Mouse (Mus musculus): ENCODE measurements at regions not wholly inside any gene's neighbourhood (a gene's known extent, or its start where the extent isn't known, plus 50 kb on each side); places are given as distances from the start of the nearest gene placed in this dataset.

DNA sequence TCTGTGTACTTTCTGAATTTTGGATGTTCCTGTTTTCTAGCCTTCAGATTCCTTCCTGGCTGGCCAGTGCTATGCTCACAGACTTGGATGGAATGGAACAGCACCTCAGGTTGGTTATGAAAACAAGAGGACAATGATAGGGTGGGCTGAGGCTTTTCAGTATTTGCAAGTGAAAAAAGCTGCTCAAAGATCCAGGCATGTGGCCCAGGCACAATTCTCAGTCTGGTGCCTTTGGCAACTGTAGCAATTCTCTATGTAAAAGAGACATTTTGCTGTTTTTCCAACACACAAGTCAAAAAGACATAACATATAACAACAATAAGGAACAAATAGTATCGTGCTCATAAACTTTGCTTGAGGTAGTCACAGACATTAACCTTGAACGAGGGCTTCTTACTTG lies 363.4 kb upstream of the Pik3r1 start:
- no peak for DNase-seq (ENCODE audit: low spot score in 2 of 2)

DNA sequence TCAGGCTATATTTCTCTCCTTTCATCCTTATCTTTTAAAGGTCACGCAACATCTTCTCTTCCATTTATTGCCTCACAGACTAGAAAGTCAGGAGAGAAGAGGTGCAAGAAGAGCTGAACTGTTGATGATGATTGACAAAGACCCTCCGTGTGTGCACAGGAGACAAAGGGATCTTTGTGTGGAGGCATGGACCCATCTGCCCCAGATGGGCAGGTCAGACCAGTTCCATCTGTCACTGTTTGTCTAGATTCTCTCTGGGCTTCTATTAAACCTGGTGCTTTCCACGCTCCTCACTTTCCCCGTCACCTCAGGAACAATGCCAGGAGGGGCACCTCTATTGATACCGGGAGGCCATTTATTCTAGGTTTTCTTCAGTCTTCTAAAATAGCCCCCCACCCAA lies 364.1 kb upstream of the Pik3r1 start:
- DNase-seq (ENCODE audit: low spot score in 2 of 2), result no peak

DNA sequence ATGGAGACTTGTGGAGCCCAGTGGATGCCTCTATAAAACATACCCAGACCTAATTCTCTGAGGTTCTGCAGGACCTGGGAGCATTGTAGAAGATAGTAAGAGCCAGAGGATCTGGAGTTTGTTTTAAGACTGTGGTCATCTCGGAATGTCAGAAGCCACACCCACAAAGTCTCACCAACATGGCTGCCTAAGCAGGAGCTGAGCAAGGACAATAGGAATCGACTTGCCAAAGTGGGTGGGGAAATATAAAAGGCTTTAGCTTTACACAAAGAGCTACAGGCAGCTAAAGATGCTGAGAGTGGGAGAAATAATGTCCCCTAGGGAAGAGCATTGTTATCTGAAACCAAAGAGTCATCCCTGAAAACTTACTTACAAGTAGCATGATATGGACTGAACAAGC lies 364.7 kb upstream of the Pik3r1 start:
- DNase-seq (ENCODE audit: low spot score in 2 of 2), result no peak

DNA sequence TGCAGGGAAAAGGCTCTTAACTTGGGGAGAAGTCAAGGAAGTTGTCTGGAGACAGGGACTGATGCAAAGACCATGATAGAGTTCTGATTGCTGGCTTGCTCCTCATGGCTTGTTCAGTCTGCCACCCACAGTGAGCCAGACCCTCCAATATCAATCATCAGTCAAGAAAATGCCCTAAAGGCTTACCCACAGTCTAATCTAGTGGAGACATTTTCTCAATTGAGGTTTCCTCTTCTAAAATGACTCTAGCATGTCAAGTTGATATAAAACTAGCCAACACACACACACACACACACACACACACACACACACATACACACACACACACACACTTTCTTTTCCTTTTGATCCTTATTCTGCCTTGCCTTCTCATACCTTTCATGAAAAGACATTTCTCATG lies 367.2 kb upstream of the Pik3r1 start:
- DNase-seq (ENCODE audit: low spot score in 2 of 2), result no peak

DNA sequence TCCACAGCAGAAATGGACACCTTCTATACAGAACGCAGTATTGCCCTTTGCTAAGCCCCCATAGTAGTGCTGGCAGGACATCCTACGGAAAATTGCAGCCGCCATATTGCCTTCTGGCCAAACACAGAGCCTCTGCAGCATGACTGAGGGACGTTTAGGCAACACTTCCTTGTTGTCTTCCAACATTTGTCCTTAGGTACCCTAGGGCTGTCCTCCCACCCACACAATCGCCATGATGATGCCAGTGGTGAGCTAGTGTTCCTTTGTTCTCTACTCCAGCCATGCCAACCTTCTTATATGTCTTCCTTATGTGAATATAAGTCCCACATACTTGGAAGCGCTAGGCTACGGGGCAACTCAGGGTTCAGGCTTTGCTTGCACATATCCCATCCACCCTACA lies 375.0 kb upstream of the Pik3r1 start:
- DNase-seq (ENCODE audit: low spot score in 2 of 2), result no peak

DNA sequence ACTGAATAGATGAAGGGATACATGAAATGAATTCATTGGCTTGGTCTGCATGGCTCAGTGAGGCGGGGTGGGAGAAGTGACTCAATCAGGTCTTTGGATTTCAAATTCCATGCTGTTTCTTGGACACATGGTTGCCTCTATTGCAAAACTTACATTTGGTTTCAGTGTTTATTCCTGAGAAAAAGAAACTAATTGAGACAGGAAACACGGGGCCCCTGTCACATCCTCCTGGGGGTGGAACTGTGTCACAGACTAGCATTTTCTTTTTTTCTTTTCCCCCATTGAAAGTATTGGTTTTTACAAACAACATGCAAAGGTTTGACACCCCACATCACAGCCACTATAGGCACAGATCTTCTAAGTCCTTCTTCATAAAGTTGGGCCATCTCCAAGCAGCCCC lies 375.8 kb upstream of the Pik3r1 start:
- DNase-seq (ENCODE audit: low spot score in 2 of 2), result peak in 1 of 2 experiments; percentile 9

DNA sequence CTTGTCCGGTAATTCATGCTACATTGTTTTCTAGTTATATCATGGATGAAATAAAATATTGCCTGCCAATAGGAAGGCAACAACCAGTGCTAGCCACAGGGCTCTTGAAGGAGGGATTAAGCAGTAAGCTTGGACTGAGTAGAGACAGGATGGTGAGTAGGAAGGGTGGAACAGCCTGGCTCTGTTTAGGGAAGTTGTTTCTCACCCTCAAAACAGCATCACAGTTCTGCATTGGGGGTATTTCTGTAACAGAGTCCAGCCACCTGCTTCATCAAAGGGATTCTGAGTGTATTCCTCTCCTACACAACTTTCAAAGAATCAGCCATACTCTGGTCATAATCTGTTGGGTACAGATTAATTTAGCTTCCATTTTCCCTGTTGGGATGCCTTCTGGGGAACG lies 380.0 kb upstream of the Pik3r1 start:
- DNase-seq (ENCODE audit: low spot score in 2 of 2), result no peak

DNA sequence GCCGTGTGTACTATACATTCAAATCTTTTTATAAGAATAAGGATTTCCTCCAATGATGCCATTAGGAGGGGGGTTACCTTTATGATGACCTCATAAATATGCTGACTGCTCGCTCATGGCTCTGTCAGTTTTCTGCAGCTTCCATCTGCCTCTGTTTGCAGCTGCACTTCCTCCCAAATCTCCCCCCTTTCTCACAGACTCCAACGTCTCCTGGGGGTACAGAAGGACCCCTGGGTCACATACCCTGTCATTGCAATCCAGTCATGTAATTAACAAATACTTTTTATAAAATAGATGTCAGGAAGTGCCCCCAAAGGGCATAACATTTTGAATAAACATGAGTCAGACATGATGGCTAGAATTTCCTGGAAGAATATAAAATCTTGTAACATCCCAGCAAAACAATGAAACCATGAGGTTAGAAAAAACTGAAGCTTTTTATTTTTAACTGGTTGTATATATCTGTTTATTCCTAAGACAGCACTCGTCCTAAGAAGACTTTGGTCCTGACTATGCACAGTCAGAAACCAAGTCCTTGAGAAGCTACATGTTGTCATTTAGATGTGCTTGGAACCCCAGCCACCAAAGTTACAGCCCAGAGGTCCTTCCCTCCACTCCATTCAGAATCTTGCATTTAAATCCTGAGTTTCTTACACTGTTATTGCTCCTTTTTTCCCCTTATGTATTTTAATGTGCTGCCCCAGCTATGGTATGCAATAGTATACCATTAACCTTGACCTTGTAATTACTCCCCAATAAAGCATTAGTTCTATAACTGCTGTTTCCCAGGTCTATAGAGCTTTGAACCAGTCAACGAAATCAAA lies 386.0 kb upstream of the Pik3r1 start:
- DNase-seq (ENCODE audit: low spot score in 2 of 2), result no peak

DNA sequence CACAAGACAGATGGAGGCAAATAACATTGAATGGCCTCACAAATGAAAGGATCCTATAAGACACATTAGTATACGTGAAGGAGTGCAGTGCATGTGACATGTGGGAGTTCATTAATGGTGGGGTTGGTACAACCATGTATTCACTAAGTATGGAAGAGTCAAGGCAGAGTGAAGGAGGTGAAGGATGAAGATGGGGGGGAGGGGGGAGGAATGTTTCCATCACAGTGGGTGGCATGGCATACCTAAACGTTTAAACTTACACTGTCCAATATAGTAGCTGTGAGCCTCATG lies 386.5 kb upstream of the Pik3r1 start:
- DNase-seq (ENCODE audit: low spot score in 2 of 2), result no peak

DNA sequence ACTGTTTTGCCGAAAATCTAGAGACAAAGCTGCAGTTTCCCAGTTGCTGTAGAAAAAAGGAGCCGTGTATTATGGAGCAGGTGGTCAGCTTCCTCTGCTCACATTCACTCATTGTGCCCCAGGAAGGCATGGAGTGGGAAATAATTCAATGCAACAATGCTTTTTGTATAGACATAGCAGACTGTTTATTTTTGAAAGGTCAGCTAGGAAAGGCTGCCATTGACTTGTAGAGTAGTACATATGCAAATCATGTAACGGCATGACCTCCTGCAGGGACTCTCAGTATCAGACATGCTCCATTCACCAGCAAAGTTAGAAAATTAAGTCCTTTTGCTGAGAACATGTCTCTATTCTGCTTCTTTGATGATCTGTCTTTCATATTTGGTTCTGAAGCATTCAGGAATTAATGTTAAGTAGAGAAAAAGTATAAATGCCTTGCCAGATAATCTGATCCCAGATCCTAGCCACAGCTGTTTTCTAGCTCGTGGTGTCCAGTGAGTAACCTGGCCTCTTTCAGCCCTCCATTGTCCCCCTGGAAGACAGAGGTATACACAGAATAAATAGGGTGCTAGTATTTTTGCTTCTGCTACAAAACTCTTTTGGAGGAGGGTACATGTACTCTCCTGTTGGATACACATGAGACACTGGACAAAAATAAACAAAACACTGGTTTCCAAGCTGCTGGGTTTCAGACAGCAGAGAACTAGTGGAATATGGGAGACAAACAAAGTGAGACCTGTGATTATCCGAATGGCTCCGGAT lies 389.5 kb upstream of the Pik3r1 start:
- no peak for DNase-seq (ENCODE audit: low spot score in 2 of 2)

DNA sequence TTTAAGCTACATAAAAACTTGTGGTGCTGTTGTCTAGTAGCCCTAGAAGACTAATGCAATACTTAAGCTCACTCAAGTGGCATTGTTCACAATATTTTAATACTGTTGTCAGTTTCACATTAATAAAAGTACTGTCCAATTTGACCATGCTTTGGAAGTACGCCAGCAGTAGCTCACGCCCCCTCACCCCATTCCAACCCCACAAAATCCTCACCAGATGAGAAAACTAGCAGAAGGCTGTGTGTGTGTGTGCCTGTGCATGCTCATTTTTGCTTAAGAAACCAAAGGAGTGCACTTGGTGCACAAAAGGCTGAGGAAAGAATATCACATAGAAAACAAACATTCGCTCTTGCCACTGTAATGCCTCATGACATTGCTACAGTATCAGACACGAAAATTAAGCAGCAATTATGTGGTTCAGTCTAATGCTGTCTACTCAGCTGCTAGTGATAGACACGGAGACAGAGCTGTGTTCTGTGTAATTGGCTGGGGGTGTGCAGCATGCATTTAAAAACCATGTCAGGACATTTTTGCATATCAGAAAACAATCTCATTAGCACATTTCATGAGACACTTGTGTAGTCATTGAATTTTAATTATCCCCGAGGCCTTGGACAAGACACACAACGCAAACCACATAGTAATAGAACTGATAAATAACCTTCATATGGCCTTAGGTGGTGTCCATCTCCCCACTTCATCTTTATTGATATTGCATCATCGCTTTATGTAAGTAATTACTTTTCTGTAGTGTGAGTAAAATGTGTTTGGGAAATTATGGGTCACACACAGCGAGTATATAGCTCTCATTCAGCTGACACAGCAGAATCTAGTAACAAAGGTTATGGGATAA lies 405.6 kb upstream of the Pik3r1 start:
- DNase-seq (ENCODE audit: low spot score in 2 of 2), result no peak

DNA sequence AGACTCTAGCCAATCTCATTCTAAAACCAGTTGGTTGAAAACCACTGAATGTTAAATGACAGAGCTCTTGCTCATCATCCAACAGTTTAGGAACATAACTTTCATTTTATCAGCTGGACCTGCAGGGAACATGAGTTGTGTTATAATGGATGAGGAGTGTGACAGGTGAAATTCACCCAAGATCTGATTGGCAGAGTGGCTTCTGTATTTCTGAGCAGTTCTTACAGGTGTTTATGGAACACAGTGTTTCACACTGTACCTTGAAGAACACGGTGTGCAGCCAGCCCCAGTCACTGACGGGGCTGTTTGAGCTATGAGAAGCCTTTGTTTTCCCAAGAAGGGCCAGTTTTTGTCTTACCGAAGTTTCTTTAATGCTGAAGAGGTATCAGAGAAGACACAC lies 406.4 kb upstream of the Pik3r1 start:
- DNase-seq (ENCODE audit: low spot score in 2 of 2), result no peak

DNA sequence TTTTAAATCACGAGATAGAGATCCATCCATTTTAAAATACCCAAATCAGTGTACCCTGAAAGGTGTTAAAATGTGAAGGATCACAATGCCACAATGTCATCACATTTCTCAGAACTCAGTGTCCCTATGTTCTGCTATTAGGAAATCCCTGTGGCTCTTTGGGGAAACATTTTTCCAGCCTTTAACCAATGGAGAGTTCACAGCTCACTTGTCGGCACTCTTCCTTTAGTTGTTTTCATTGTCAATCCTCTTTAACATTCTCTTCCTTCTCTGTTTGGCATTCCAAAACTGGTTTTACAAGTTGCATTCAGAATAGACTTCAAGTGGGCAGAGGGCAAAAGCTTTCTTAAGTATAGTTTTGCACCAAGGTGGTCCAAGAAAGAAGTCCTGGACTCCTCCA lies 406.9 kb upstream of the Pik3r1 start:
- DNase-seq (ENCODE audit: low spot score in 2 of 2), result no peak

DNA sequence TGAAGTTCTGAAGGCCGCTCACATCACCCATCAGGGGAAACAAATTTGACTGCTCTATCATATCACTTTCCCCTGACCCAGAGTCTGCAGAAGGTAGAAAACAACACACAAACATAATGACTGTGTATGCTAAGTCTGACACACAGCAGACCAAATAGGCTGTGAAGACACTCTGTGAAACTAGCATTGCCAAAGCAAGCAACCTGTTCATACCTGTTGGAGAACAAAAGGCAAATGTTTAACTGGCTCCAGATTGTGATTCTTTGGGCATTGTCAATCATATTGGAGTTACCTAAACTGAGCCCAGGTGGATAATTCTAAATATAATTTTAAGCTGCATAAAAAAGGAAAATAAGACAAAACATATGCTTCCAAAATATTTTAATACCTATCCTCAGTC lies 407.4 kb upstream of the Pik3r1 start:
- DNase-seq (ENCODE audit: low spot score in 2 of 2), result no peak

DNA sequence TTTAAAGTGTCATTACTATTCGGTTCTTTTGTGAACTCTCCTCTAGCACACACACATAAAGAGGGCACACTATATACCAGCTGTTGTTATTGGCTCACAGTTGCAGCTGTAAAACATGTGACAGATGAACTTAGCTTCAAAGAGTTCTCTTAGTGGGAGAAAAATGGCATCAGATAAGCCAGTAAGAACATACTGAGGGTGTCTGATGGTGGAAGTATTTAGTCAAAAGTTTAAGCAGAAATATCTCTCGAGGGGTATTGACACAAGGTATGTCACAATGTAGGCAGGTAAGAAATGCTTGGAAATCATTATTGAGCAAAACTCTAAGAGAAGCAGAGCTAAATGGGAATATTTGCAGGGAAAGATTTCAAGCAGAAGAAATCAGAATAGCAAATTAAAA lies 408.4 kb upstream of the Pik3r1 start:
- no peak for DNase-seq (ENCODE audit: low spot score in 2 of 2)

DNA sequence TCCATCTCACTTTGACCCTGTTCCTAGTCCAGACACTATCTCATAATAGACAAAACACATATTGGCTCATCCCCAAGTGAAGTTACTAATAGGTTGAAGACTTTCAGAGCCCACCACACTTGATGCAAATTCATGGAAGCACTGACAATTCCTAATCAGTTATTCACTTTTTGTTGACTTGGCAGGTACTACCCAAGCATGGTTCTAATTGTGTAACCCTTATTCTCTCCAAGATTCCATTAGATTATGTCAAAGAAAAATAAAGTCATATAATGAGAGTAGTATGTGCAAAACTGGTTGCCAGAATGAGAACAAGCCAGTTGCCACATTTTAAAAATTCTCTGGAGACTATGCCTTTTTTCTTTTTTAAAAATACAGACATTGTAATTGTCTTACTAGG lies 426.7 kb upstream of the Pik3r1 start:
- DNase-seq (ENCODE audit: low spot score in 2 of 2), result no peak

DNA sequence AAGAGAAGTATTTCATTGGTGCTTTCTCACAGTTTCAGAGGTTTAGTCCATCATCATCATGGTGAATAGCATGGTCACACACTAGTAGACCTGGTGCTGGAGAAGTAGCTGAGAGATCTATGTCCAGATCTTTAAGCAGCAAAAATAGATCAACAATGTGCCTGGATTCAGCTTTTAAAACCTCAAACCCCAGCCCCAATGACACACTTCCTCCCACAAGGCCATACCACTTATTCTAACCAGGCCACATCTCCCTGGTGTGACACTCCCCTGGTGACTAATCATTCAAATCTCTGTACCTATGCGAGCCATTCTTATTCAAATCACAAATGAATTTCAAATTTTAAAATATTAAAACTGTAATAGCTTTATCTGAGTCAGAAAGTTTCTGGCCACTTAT lies 434.3 kb upstream of the Pik3r1 start:
- DNase-seq (ENCODE audit: low spot score in 2 of 2), result no peak

DNA sequence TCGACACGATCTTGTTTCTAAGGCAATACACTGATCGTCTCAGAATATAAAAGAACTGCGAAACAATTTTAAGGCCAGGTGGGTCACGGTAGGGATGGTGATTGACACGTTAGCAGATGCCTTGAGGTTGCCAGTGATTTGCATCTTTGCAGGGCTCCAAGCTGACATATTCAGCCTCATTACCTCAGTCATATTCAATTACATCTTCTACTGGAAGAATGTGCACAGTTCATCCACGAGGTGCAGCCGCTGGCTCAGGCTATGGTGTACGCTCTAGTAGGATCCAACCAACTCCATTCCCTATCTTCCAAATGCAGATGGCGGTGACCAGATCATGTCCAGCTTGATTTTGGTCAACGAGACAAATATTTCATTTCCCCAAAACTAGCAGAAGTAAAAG lies 450.5 kb upstream of the Pik3r1 start:
- DNase-seq (ENCODE audit: low spot score in 2 of 2), result no peak

DNA sequence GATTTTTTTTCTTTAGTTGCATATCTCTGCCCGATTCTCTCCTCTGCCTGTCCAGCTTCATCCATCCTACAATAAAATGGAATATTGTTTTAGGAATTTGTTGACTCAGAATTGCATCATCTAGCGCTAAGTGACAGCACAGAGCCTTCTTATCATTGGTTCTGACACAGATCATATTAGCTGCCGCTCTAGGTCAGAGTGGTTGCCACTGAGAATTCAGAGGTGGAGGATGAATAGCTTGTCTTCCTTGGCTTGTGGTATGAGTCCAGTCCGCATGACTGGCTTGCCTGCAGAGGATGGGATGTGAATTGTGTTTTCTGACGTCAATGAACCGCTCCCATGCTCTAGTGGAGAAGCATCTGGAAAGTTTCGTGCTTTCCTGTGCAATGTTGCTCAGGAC lies 462.3 kb upstream of the Cd180 start:
- DNase-seq (ENCODE audit: low spot score in 2 of 2), result no peak

DNA sequence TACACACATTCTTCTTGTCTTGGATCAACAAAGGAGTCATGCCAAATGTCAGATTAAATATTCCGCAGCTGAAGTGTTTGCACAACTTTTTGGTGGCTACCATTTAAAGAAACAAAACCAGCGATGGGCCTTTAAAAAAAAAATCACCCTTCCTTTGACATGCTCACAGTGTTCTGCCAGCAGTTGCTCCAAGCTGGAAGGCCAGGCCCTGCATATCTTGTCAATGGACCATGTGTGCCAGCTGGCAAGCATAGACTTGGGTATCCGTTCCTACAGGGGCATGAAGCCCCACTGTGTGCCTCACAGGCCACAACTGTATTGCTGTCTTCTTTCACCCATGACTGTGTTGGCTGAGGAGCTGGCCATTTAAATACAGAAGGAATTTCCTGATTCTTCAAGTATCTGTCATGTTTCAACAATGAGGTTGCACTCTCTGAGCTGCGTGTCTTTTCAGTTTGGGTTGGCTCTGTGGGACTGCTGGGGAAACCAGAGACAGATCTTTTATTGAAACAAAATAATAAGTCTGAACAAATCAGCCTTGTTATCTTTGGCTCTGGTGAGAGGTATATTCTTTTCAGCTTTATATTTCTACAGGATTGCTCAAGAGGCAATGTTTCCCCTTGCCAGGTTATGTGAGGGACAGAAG lies 460.9 kb upstream of the Cd180 start:
- no peak for DNase-seq (ENCODE audit: low spot score in 2 of 2)

DNA sequence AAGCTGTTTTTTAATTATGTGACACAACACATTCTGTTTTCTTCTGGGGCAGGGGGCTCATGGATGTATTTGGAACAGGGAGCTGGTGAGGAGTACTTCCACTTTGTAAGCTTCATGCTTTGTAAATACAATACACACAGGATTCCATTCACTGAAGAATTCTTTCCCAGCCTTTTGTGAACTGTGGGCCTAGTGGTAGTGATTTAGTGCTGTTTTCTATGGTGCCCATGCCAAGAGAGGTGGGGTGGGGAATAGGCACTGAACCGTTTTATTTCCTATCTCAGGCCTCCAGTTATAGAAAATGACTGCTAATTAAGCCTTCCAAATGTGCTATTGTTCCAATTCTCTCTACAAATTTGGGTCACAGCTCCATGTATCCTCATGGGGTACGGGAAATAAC lies 442.5 kb upstream of the Cd180 start:
- no peak for DNase-seq (ENCODE audit: low spot score in 2 of 2)

DNA sequence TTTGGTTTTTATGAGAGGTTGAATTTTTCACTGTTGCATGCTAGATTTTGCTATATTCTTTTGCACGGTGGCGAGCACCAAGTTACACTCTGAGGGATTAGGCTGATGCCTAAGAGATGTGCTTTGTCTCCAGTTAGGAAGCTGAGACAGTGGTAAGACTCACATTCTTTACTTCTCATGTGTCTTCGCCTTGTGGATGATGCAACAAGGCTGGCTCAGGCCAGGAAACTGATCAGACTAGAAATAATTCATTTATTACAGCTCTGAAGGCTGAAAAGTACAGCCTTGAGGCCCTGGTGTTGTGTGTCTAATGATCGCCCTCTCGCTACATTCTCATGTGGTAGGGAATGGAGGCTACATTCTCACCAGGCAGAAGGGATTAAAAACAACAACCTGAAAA lies 441.6 kb upstream of the Cd180 start:
- DNase-seq (ENCODE audit: low spot score in 2 of 2), result no peak

Measured in thymus, postnatal 10 days (tissue).